Mouse (Mus musculus) T-cell, adult 2 months (primary cell): ENCODE measurements around the gene Rpl4.
A peak's percentile ranks its signal among the peaks of the same experiment; 100 is the strongest.
"Not testable (repeated sequence)": the region's sequence is repeated elsewhere in the genome, so short reads cannot be mapped to it uniquely, and the experiment has no call there.

Experiments
- DNase-seq: peaks from one replicate; pipeline ENCODE4 v3.0.0; 2022; ENCODE audit warnings: low spot score

Rpl4 gene

DNA sequence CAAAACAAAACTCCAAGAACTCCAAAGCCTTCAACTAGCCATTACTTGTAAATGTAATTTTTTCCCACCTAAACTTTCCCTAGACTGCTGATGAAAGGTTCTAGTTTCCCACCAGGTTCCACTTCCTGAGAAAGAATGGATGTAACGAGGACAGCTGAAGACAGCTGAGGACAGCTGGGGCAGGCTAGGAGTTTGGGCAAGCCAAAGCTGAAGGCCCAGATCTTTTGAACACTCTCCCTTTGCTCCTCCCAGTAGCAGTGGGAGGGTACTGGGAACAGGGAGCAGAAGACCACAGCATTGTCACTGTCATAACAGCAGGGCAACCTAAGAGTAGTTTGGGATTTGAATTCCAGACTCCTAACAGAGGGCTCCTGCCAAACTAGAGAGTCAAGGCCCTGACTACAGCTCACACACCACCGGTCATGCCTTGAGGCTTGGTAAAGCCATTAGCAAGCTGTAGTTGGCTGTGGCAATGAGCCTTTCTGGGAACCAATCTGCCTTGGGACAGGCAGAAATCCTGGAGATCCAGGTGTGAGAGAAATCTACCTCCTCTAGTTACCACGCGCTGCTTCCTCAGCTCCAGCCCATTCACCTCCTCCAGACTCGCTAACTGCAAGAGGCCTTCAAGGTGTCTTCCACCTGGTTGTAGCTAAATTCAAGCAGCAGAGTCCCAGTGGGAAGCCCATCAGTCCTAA lies 25.0 kb downstream of the Rpl4 start:
- no peak for DNase-seq

DNA sequence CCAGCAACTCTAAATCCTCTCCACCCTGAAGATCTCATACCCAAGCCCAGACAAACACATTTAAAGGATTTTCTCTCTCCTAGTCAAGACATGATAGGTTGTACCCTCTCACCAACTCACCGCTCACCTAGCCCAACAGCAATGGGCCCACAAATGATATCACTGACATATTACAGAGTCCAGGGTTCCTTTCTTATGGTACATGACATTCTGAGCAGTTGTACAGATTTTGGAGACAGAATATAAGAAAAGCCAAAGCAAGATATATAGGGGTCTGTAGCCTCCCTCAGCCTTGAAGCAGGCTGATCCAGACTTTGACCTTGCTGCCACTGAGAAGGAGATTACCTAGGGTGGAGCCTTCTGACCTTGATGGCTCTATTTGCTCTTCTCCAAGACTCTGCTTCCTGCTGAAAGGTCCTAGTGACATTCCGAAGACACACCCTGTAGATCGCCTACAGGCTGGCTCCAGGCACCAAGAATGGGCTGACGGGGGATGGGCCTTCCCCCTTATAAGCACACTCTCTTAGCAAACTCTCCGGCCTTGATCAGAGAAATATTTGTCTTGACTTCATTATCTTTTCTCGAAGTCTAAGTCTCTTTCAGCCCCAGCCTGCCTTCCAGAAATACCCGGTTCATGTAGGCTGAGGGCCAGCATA lies 25.7 kb downstream of the Rpl4 start:
- not testable (repeated sequence) for DNase-seq

DNA sequence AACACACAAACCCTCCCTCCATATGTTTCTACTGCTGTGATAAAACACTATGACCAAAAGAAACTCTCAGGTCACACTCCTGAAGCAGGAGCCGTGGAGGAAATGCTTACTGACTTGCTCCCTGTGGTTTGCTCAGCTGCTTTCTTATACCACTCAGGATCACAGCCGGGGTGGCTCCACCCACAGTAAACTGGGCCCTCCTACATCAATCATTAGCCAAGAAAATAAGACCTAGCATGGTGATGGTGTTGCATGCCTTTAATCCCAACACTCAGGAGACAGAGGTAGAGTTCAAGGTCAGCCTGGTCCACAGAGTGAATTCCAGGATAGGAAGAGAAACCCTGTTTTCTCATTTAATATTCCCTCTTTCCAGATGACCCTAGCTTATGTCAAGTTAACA lies 26.7 kb downstream of the Rpl4 start:
- no peak for DNase-seq

DNA sequence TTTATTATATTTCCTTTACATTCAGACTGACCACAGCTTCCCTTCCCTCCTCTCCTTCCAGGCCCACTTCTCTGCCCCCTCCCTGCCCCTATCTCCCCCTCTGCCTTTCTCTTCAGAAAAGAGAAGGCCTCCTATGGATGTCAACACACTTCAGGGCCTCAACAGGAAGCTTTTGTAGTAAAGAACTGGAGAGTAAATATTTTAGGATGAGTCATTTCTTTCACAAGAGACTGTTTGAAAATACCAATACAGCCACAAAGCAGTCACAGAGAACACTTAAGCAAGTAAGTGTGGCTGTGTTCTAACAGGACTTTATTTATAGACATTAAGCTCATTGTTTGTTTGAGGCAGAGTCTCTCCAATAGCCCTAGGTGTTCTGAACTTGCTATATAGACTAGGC lies 29.2 kb downstream of the Rpl4 start:
- DNase-seq = no peak

DNA sequence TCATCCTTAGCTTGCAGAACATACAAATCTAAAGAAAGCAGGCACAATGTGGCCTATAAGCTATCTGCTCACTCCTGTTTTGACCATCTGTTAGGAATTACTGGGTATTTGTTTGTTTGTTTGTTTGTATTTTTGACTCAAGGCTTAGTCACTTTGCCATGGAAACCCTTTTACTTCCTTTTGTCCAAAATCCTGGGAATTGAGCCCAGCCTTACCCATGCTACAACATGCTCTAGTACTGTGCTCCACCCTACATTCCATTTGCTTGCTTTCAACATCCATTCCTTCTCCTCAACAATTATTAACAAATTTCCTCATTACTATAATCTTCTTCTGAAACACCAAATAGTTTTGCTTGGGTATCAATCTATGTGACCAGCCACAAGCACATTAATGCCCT lies 29.7 kb downstream of the Rpl4 start:
- no peak for DNase-seq

DNA sequence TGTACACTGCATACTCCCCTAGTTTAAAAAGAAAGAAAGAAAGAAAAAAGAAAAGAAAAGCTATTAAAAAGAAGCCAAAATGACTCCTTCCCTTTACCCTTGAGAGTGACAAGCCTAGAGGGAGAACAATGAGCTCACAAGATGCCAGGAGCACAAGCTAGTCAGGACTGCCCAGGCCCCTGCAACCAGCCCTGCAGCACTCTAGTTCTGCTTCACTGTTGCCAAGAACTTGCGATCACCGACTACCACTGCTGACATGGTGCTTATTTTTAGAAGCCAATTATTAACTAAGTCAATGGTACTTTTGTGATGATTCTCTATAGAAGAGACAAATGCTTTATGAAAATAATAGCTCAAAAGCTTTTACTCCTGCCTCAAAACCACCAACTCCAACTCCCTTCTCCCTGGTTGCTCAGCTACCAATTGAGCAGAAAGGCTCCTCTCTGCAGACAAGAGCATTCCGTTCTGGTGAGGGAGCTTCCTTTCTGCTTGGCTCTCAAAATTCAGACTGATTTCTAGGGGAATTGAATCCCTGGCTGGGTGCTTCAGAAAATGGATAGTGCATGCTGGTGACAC lies 34.4 kb downstream of the Rpl4 start:
- DNase-seq = no peak

DNA sequence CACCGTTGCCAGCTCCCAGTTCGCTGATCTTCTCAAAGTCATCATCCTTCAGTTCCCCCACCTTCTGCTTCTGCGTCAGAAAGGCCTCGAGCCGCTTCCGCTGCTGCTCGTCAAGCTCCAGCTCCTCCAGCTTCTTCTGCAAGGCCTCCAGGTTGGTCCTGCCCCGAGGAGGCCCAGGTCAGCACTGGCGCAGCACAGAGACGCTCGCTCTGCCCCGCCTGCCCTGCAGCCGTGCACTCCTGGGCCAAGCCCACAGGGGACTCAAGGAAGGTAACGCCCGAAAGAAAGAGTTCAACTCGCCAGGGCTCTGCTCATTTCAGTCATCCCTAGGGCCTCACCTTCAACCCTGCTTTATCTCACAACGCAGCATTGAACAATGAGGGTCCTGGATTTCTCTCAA lies 41.3 kb downstream of the Rpl4 start:
- no peak for DNase-seq

DNA sequence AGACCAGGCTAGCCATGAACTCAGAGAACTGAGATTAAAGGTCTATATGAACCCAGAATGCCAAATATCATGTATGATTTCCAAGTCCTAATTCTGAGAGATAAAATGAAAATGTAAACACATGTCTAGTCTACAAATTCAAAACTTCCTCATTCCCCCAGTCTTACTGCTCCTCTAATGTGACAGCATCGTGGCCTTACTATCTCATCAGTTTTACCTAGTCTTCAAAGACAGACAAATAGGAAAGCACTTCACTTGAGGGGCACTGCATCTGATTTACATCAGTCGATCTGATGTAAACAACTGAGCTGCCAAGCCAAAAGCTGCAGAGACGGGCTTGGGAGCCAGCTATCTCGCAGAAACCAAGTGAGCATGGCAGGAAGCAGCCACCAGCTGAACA lies 42.9 kb downstream of the Rpl4 start:
- DNase-seq = no peak

DNA sequence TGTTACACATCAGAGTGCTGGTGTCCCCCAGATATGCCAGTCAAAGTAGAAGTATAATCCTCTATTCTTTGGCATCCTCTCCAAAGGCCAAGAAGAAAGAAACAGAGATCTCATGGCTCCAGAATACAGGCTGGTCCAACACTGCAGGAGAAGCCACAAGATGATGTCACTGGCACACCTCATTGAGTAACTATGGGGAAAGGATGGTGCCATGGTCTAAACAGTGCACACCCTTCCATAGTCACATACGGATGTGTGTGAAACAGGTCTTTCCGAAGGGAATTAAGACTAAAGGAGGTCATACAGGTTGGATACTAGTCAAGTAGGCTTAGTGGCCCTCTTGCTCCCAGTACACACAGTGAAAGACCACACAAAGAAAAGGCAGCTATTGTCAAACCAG lies 43.5 kb downstream of the Rpl4 start:
- no peak for DNase-seq

DNA sequence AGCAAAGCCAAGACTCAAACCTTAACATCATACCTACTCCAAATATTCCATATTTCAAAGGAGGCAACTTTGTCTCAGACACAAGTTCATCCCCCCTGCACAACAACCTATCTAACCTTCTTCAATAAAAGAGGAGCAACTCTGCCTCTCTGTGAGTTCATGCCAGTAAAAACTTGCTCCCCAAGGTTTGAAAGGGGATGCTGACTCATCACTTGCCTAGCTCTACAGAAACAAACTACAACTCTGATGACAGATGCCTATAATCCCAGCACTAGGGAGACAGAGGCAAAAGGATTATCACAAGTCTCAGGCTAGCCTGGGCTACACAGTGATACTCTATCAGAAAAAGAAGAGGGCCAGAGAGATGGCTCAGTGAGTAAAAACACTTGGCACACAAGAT lies 44.7 kb downstream of the Rpl4 start:
- DNase-seq = no peak

DNA sequence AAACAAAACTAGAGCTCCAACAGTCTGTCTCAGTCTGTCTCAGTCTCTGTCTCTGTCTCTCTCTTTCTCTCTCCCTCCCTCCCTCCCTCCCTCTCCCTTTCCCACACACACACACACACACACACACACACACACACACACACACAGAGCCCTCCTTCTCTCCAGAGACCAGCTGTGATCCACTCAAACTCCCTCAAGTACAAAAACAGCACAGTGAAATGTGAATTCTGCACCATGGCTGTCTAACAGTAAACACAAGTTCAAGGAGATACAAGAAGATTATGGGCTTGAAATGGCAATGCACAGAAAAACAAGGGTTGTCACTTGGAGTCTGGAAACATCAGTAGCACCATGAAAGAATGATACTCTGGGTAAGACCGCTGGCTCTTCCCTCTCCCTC lies 46.1 kb downstream of the Rpl4 start:
- no peak for DNase-seq

DNA sequence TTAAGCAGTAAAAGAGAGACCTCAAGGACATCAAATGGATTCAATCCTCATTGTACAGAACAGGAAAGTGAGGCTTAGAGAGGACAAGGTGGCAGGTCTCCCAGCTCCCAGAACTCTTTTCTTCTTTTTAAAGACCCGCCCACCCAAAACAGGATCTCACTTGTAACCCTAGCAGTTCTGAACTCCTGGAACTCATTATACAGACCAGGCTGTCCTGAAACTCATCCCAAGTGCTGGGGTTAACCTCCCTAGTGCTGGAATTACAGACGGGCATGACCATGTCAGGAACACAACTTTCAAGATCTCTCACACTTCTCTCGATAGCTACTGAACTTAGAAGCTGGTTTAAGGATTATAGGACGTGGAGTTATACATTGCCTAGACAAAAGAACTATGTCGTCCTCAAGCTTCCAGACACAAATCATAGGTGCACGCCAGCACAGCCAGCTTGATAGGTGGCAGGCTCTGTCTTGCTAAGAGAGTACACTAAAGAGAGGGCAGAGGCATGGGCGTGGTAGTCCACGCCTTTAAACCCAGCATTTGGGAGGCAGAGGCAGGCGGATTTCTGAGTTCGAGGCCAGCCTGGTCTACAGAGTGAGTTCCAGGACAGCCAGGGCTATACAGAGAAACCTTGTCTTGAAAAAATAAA lies 46.7 kb downstream of the Rpl4 start:
- no peak for DNase-seq

DNA sequence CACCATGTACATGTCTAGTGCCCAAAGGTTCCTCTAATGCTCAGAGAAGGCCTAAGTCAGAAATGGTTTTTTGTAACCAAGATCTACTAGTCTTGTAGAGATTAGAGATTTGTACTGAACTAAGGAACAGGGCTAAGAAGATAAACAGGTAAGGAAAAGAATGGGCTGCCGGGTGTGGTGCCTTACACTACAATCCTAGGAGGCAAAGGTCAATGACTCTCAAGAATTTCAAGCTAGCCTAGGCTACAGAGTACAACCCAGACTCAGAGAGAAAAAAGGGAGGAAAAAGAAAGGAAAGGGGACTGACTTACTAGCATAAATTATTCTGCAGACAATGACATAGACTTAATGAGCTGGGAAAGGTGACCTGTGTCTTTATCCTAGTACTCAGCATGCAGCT lies 47.4 kb downstream of the Rpl4 start:
- no peak for DNase-seq

DNA sequence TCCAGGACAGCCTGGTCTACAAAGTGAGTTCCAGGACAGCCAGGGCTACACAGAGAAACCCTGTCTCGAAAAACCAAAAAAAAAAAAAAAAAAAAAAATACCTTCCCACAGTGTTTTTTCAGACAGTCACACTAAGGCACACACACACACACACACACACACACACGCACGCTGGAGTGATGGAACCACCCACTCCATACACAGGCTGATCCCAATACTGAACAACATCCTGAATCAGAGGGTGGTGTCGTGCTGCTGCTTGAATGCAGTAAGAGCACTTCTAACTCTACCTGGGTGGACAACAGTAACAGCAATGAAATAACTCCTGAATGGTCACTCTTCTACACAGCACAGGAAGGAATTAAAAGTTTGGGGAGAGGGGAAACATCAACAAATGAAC lies 48.3 kb downstream of the Rpl4 start:
- no peak for DNase-seq

DNA sequence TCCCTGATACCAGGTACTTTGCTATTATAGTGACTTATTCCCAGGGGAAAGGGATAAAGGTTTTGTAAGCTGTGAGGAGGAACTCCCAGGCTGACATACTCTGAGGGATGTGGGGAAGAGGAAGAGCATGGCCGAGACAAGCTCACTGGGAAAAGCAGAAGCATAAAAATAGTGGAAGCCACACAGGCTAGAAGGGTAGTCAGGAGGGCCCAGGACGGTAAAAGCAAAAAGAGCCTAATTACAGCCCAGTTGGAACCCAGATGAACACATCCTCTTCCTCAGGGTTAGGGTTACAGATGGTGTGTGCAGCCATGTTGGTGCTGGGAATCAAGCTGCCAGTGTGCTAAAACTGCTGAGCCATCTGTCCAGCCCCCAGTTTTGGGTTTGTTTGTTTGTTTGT lies 48.9 kb downstream of the Rpl4 start:
- no peak for DNase-seq

DNA sequence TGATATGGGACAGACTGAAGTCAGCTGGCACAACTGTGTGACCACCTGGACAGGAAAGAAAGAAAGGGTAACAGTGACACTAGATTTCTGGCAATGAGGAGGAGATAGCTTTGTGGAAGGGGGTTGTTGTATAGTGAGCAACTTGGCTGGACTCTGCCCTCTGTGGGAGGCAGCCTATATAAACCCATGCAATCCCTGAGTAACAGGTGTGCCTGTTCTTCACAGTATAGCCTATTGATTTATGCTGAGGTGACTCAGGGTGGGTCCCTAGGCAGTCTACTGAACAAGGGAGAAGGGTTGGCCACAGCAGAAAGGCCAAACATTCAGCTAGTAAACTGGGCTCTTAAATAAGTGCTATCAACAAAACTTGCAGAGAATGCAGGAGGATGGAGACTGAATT lies 52.6 kb downstream of the Rpl4 start:
- DNase-seq = no peak

DNA sequence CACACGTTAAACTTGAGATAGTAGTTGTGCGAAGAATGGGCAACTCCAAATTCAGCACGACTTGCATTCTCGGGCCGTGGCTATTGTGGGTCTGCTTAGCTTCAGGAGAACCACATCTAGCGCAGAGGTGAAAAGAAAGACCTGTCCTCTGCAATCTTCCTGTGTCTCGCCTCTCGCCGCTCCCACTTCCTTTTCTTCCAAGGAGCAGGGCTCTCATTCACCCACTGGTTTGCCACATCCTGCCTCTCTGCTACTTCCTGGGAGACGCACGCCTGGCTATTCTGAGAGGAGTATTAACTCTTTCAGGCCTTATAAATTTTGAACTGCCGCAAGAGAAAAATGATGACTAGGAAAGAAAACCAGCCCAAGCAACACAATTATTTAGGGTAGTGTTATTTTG lies 54.6 kb downstream of the Rpl4 start:
- peak; percentile 45 for DNase-seq
